Mouse (Mus musculus): ENCODE results near the gene Crk. TPM values are rescaled to one million over a fixed set of nuclear protein-coding genes. Genes with fewer than 3 reads are reported as not detected.

Crk gene
- total RNA-seq, 2 experiments from 2014 or later: 78.4 to 84.2 TPM

GRCm38 (mm10) chr11:75733227-75733940 is 54.3 kb downstream of the Crk start:
- intact Hi-C loops (cut with DNase I): no loop called here
- peak; percentile 74 to 96 for DNase-seq

- intact Hi-C loops (cut with DNase I): no loop called here
- no peak for DNase-seq
These were observed 56.6 kb downstream of the Crk start for GRCm38 (mm10) chr11:75735462-75736252.

- intact Hi-C loops (cut with DNase I): no loop called here
- DNase-seq: no peak
These were observed 57.9 kb downstream of the Crk start for GRCm38 (mm10) chr11:75736978-75737377.

- no peak for DNase-seq
- intact Hi-C loops (cut with DNase I): no loop called here
These were observed 58.9 kb downstream of the Crk start for GRCm38 (mm10) chr11:75737806-75738476.

GRCm38 (mm10) chr11:75738477-75738821 is 59.4 kb downstream of the Crk start:
- intact Hi-C loops (cut with DNase I): no loop called here
- no peak for DNase-seq

GRCm38 (mm10) chr11:75740204-75740603 is 61.1 kb downstream of the Crk start:
- DNase-seq: no peak
- intact Hi-C loops (cut with DNase I): no loop called here

- no peak for DNase-seq
- intact Hi-C loops (cut with DNase I): no loop called here
These were observed 62.6 kb downstream of the Crk start for GRCm38 (mm10) chr11:75741615-75742014.

- DNase-seq: no peak
- intact Hi-C loops (cut with DNase I): no loop called here
These were observed 65.7 kb downstream of the Crk start for GRCm38 (mm10) chr11:75744761-75745160.

GRCm38 (mm10) chr11:75750537-75750936 is 71.5 kb downstream of the Crk start:
- intact Hi-C loops (cut with DNase I): no loop called here
- DNase-seq: no peak

GRCm38 (mm10) chr11:75751082-75751481 is 72.0 kb downstream of the Crk start:
- intact Hi-C loops (cut with DNase I): no loop called here
- no peak for DNase-seq

Other genes starting within 250 kb of the Crk start
- not detected for gene Serpinf2, start 239.7 kb upstream of the Crk start, total RNA-seq (2021)
- 10 to 100 TPM in 1 of 2 experiments, 1 to 10 TPM in 1; 8.7 to 10.4 TPM for gene Wdr81, start 224.5 kb upstream of the Crk start, total RNA-seq (2021)
- gene Tlcd2, start 217.5 kb upstream of the Crk start, total RNA-seq (2021): 1 to 10 TPM; 5.4 to 7.1 TPM
- 10 to 100 TPM; 82.9 to 92.8 TPM for gene Prpf8, start 192.4 kb upstream of the Crk start, total RNA-seq (2021)
- 10 to 100 TPM; 51.4 to 52.3 TPM for gene Rilp, start 169.2 kb upstream of the Crk start, total RNA-seq (2021)
- 10 to 100 TPM in 1 of 2 experiments, 1 to 10 TPM in 1; 9.1 to 10.3 TPM for gene Scarf1, start 165.7 kb upstream of the Crk start, total RNA-seq (2021)
- gene Slc43a2, start 147.6 kb upstream of the Crk start, total RNA-seq (2021): 10 to 100 TPM; 17.7 to 22.2 TPM
- 100 to 1,000 TPM; 103 to 112 TPM for gene Pitpna, start 91.2 kb upstream of the Crk start, total RNA-seq (2021)
- gene Inpp5k, start 48.3 kb upstream of the Crk start, total RNA-seq (2021): 10 to 100 TPM; 32.7 to 33.5 TPM
- gene Myo1c, start 28.8 kb upstream of the Crk start, total RNA-seq (2021): 100 to 1,000 TPM; 110 to 122 TPM
- gene Ywhae, start 53.6 kb downstream of the Crk start, total RNA-seq (2021): 100 to 1,000 TPM; 561 to 563 TPM
- under 1 TPM; 0.46 to 0.61 TPM for gene Doc2b, start 116.8 kb downstream of the Crk start, total RNA-seq (2021)

Data from heart, postnatal 36 days (tissue).